Mouse (Mus musculus) C2C12 (cell line): ENCODE results near the gene Hoxa7. TPM values are rescaled to one million over a fixed set of nuclear protein-coding genes. Genes with fewer than 3 reads are reported as not detected.

ENCODE experiments used
- H3K27me3 ChIP-seq: one replicate; pipeline ENCODE4 v1.6.1; 2011; ENCODE audit not compliant: control insufficient read depth, insufficient read depth, insufficient read length
- H3K36me3 ChIP-seq: one replicate; pipeline ENCODE4 v1.6.1; 2011; ENCODE audit not compliant: control insufficient read depth, insufficient read depth
- H3K4me3 ChIP-seq: one replicate; pipeline ENCODE4 v1.5.1; 2011; ENCODE audit warnings: mild to moderate bottlenecking, control low read depth; ENCODE audit not compliant: poor library complexity, insufficient read depth, severe bottlenecking
- H3K79me2 ChIP-seq: one replicate; pipeline ENCODE4 v1.6.1; 2011; ENCODE audit not compliant: control insufficient read depth, insufficient read depth
- H3K79me3 ChIP-seq: one replicate; pipeline ENCODE4 v1.6.1; 2011; ENCODE audit warnings: low read depth, control low read depth
- H3ac ChIP-seq: one replicate; pipeline ENCODE3; 2011; ENCODE audit warnings: low read depth; ENCODE audit not compliant: control insufficient read depth, insufficient read length
- CEBPB ChIP-seq: IDR thresholded peaks from one replicate; pipeline ENCODE4 v1.6.1; 2011; ENCODE audit warnings: low read depth, mild to moderate bottlenecking, control low read depth, moderate library complexity
- CTCF ChIP-seq: IDR thresholded peaks from one replicate; pipeline ENCODE4 v1.5.1; 2011; ENCODE audit not compliant: control insufficient read depth, insufficient read depth, insufficient read length
- FOSL1 ChIP-seq: IDR thresholded peaks from one replicate; pipeline ENCODE4 v1.8.0; 2011; ENCODE audit warnings: mild to moderate bottlenecking, low read length; ENCODE audit not compliant: poor library complexity, insufficient read depth, severe bottlenecking
- MAX ChIP-seq: IDR thresholded peaks from one replicate; pipeline ENCODE4 v1.6.1; 2011; ENCODE audit warnings: mild to moderate bottlenecking, control low read depth
- MYOD1 ChIP-seq: IDR thresholded peaks from one replicate; pipeline ENCODE4 v1.6.1; 2011; ENCODE audit warnings: low read depth; ENCODE audit not compliant: control insufficient read depth, insufficient read length
- MYOG ChIP-seq: IDR thresholded peaks from one replicate; pipeline ENCODE4 v1.6.1; 2011; ENCODE audit not compliant: control insufficient read depth, insufficient read length; ENCODE audit errors: extremely low read depth
- USF1 ChIP-seq: IDR thresholded peaks from one replicate; pipeline ENCODE4 v1.6.1; 2011; ENCODE audit warnings: low read depth, mild to moderate bottlenecking, control low read depth, moderate library complexity
- polyA plus RNA-seq: library from polyadenylated mRNA; unstranded; fragments of >200 nt; fragmentation: generic; extraction: Trizol; gene quantifications from one replicate; pipeline ENCODE4 v1.2.1, GENCODE M21; 2012; ENCODE audit warnings: missing spikeins

The Hoxa7 gene
- polyA plus RNA-seq, 1 experiment, result 7.5 TPM

GRCm38 (mm10) chr6:52186500-52186899 lies 35.2 kb downstream of the Hoxa7 start:
- no peaks in the 10 kb centered on the region for H3K79me2 ChIP-seq
- H3K4me3 ChIP-seq, result no peak overlapping the region
- TF ChIP-seq MYOD1, result no peak
- TF ChIP-seq MAX, result no peak
- TF ChIP-seq FOSL1, result no peak
- TF ChIP-seq CEBPB, result no peak
- no peak for TF ChIP-seq MYOG
- no peak for TF ChIP-seq USF1
- no peaks in the 10 kb centered on the region for H3K36me3 ChIP-seq
- no peaks in the 10 kb centered on the region for H3K27me3 ChIP-seq
- no peaks in the 10 kb centered on the region for H3K79me3 ChIP-seq
- no peak overlapping the region for H3ac ChIP-seq

DNA sequence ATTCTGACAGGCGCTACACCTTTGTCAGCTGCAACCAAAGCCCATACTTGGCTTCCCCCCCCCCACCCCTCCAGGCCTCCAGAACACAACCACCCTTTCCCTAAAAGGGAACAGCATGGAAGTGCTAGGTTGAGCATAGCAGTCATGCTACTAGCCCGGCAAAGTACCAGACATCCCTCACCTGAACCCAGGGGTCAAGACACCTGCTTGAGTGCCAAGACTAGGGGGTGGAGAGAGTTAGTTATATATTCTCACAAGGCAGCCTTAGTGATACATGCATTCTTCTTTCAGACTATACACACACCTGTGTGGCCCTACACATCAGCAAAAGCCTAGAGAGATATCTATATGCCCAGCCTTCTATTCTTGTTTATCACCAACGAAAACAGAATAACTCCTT lies 35.8 kb downstream of the Hoxa7 start:
- H3K27me3 ChIP-seq, result no peaks in the 10 kb centered on the region
- no peaks in the 10 kb centered on the region for H3K79me2 ChIP-seq
- H3K36me3 ChIP-seq, result no peaks in the 10 kb centered on the region
- TF ChIP-seq CTCF, result no peak
- no peak for TF ChIP-seq MYOG
- TF ChIP-seq MAX, result no peak
- TF ChIP-seq CEBPB, result no peak
- TF ChIP-seq MYOD1, result no peak
- TF ChIP-seq FOSL1, result no peak
- no peak for TF ChIP-seq USF1
- H3K4me3 ChIP-seq, result no peak overlapping the region
- H3K79me3 ChIP-seq, result no peaks in the 10 kb centered on the region
- H3ac ChIP-seq, result no peak overlapping the region

- H3K4me3 ChIP-seq, result no peak overlapping the region
- no peak for TF ChIP-seq MYOD1
- no peak for TF ChIP-seq MAX
- TF ChIP-seq USF1, result no peak
- TF ChIP-seq CTCF, result no peak
- TF ChIP-seq FOSL1, result no peak
- TF ChIP-seq MYOG, result no peak
- TF ChIP-seq CEBPB, result no peak
- no peaks in the 10 kb centered on the region for H3K36me3 ChIP-seq
- H3K79me2 ChIP-seq, result no peaks in the 10 kb centered on the region
- H3K27me3 ChIP-seq, result no peaks in the 10 kb centered on the region
- no peak overlapping the region for H3ac ChIP-seq
- H3K79me3 ChIP-seq, result no peaks in the 10 kb centered on the region
Observed at GRCm38 (mm10) chr6:52185222-52185621, 36.4 kb downstream of the Hoxa7 start.

GRCm38 (mm10) chr6:52184668-52185067 lies 37.0 kb downstream of the Hoxa7 start:
- no peaks in the 10 kb centered on the region for H3K27me3 ChIP-seq
- H3K36me3 ChIP-seq, result no peaks in the 10 kb centered on the region
- H3ac ChIP-seq, result no peak overlapping the region
- no peak overlapping the region for H3K4me3 ChIP-seq
- no peaks in the 10 kb centered on the region for H3K79me2 ChIP-seq
- no peaks in the 10 kb centered on the region for H3K79me3 ChIP-seq
- TF ChIP-seq CEBPB (no peak), MYOG (no peak), USF1 (no peak)

GRCm38 (mm10) chr6:52183311-52184080 lies 38.2 kb downstream of the Hoxa7 start:
- H3K36me3 ChIP-seq, result no peaks in the 10 kb centered on the region
- no peak overlapping the region for H3ac ChIP-seq
- no peak overlapping the region for H3K4me3 ChIP-seq
- no peak for TF ChIP-seq CTCF
- TF ChIP-seq MAX, result no peak
- TF ChIP-seq USF1, result no peak
- TF ChIP-seq FOSL1, result no peak
- TF ChIP-seq CEBPB, result no peak
- H3K79me3 ChIP-seq, result no peaks in the 10 kb centered on the region
- H3K27me3 ChIP-seq, result no peaks in the 10 kb centered on the region
- no peaks in the 10 kb centered on the region for H3K79me2 ChIP-seq

- Histone ChIP-seq H3K79me2 (no peaks in the 10 kb centered on the region), H3K4me3 (no peak overlapping the region), H3K27me3 (no peaks in the 10 kb centered on the region)
Observed at GRCm38 (mm10) chr6:52182793-52183192, 38.9 kb downstream of the Hoxa7 start.

More at GRCm38 (mm10) chr6:52182793-52183192, 38.9 kb downstream of the Hoxa7 start:
- H3K79me3 ChIP-seq, result no peaks in the 10 kb centered on the region
- no peak overlapping the region for H3ac ChIP-seq
- no peaks in the 10 kb centered on the region for H3K36me3 ChIP-seq
- TF ChIP-seq FOSL1 (no peak), CEBPB (no peak), MYOD1 (no peak), MAX (no peak), USF1 (no peak), MYOG (no peak), CTCF (no peak)
